Mouse (Mus musculus) spleen, adult 2 months (tissue): Measurements from ENCODE around the gene Gpc5.

Experiments
- CTCF ChIP-seq: fragments of 200-500 bp; IDR thresholded peaks from 2 replicates; pipeline ENCODE4 v1.5.1; 2011; ENCODE audit warnings: mild to moderate bottlenecking, inconsistent platforms; ENCODE audit not compliant: insufficient read depth, insufficient read length, insufficient replicate concordance; ENCODE audit errors: extremely low read depth
- POLR2A ChIP-seq: fragments of 200-500 bp; IDR thresholded peaks from 2 replicates; pipeline ENCODE4 v1.6.1; 2011; ENCODE audit warnings: low read depth, low read length, inconsistent platforms

DNA sequence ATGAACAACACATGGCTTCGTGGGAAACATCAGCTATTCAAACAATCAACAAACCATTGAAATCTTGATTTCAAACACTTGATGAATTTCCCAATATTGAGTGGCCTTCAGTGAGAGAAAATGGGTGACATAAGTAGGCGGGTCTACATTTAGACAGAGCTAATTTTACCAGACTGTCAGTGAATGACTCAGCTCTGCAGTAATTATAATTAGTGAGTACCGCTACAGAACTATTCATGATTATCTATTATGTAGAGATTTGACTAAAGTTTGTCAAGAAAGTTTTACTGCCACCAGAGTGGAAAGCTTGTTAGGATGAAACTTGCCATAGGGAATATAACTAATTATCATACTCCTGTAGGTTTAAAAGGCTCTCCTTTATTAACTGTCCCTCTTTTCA, 1323.5 kb downstream of the Gpc5 start:
- TF ChIP-seq POLR2A (no peak), CTCF (no peak)
